Mouse (Mus musculus): Measurements from ENCODE around the gene Sbk1. TPM values are rescaled to one million over a fixed set of nuclear protein-coding genes. Genes with fewer than 3 reads are reported as not detected.

Gene Sbk1
- polyA plus RNA-seq (2012; rRNA removed): 29.2 and 31.5 TPM in 2 replicates

- H3K4me3 ChIP-seq (ENCODE audit: insufficient read depth, low read depth, low read length): peak within 1 kb of the TSS; percentile 89
- peak within 1 kb of the TSS; percentile 84 for H3K27ac ChIP-seq (ENCODE audit: insufficient read depth, low read depth, low read length)
- H3K36me3 ChIP-seq (ENCODE audit: control insufficient read depth, insufficient read depth, low read length): no peaks in the 10 kb centered on the region
- peak; percentile 96 for DNase-seq
- H3K27me3 ChIP-seq (replicated peaks; ENCODE audit: control insufficient read depth, insufficient read depth, low read length): no peaks in the 10 kb centered on the region
- no peak for TF ChIP-seq CTCF (conservative IDR thresholded peaks at IDR 0.05; ENCODE audit: insufficient read depth, insufficient read length, low read depth, low read length)
- TF ChIP-seq POLR2A (IDR thresholded peaks at IDR 0.05; ENCODE audit: low read depth, low read length): no peak
- peaks cover 22% of the 10 kb centered on the region for H3K4me1 ChIP-seq (ENCODE audit: control insufficient read depth, insufficient read depth, low read length)
- WGBS: 3% methylated on average over 81 of the region's 85 CpGs
Observed at GRCm38 (mm10) chr7:126271712-126272683, at the start of gene Sbk1. Gene Sbk1, plus strand, starts transcription at chr7:126272619.

- Histone ChIP-seq H3K4me1 (ENCODE audit: control insufficient read depth, insufficient read depth, low read length) (no peaks in the 10 kb centered on the region), H3K27me3 (replicated peaks; ENCODE audit: control insufficient read depth, insufficient read depth, low read length) (no peaks in the 10 kb centered on the region), H3K27ac (ENCODE audit: insufficient read depth, low read depth, low read length) (no peak overlapping the region), H3K4me3 (ENCODE audit: insufficient read depth, low read depth, low read length) (no peak overlapping the region), H3K36me3 (ENCODE audit: control insufficient read depth, insufficient read depth, low read length) (no peaks in the 10 kb centered on the region)
- no peak for TF ChIP-seq CTCF (conservative IDR thresholded peaks at IDR 0.05; ENCODE audit: insufficient read depth, insufficient read length, low read depth, low read length)
- no peak for TF ChIP-seq POLR2A (IDR thresholded peaks at IDR 0.05; ENCODE audit: low read depth, low read length)
- DNase-seq: no peak
- WGBS: 28% methylated on average over 3 of the region's 3 CpGs
Observed at GRCm38 (mm10) chr7:126222753-126223152, 49.7 kb upstream of the Sbk1 start.

GRCm38 (mm10) chr7:126226136-126226535, 46.3 kb upstream of the Sbk1 start:
- H3K4me3 ChIP-seq (ENCODE audit: insufficient read depth, low read depth, low read length): no peak overlapping the region
- no peaks in the 10 kb centered on the region for H3K27me3 ChIP-seq (replicated peaks; ENCODE audit: control insufficient read depth, insufficient read depth, low read length)
- H3K36me3 ChIP-seq (ENCODE audit: control insufficient read depth, insufficient read depth, low read length): no peaks in the 10 kb centered on the region
- no peak overlapping the region for H3K27ac ChIP-seq (ENCODE audit: insufficient read depth, low read depth, low read length)
- no peak for DNase-seq
- no peaks in the 10 kb centered on the region for H3K4me1 ChIP-seq (ENCODE audit: control insufficient read depth, insufficient read depth, low read length)
- TF ChIP-seq POLR2A (IDR thresholded peaks at IDR 0.05; ENCODE audit: low read depth, low read length) (no peak), CTCF (conservative IDR thresholded peaks at IDR 0.05; ENCODE audit: insufficient read depth, insufficient read length, low read depth, low read length) (no peak)
- WGBS: 41% methylated on average over 5 of the region's 5 CpGs

GRCm38 (mm10) chr7:126230357-126231148, 41.9 kb upstream of the Sbk1 start:
- WGBS: 59% methylated on average over 8 of the region's 8 CpGs
- TF ChIP-seq CTCF (conservative IDR thresholded peaks at IDR 0.05; ENCODE audit: insufficient read depth, insufficient read length, low read depth, low read length) (no peak), POLR2A (IDR thresholded peaks at IDR 0.05; ENCODE audit: low read depth, low read length) (no peak)
- Histone ChIP-seq H3K27ac (ENCODE audit: insufficient read depth, low read depth, low read length) (no peak overlapping the region), H3K27me3 (replicated peaks; ENCODE audit: control insufficient read depth, insufficient read depth, low read length) (no peaks in the 10 kb centered on the region), H3K4me1 (ENCODE audit: control insufficient read depth, insufficient read depth, low read length) (peaks cover 6% of the 10 kb centered on the region; the same call in 1 of the 2 replicates), H3K36me3 (ENCODE audit: control insufficient read depth, insufficient read depth, low read length) (no peaks in the 10 kb centered on the region), H3K4me3 (ENCODE audit: insufficient read depth, low read depth, low read length) (no peak overlapping the region)
- no peak for DNase-seq

GRCm38 (mm10) chr7:126232345-126233071, 39.9 kb upstream of the Sbk1 start:
- Histone ChIP-seq H3K27me3 (replicated peaks; ENCODE audit: control insufficient read depth, insufficient read depth, low read length) (no peaks in the 10 kb centered on the region), H3K4me1 (ENCODE audit: control insufficient read depth, insufficient read depth, low read length) (peaks cover 9% of the 10 kb centered on the region; the same call in 1 of the 2 replicates), H3K36me3 (ENCODE audit: control insufficient read depth, insufficient read depth, low read length) (no peaks in the 10 kb centered on the region), H3K27ac (ENCODE audit: insufficient read depth, low read depth, low read length) (no peak overlapping the region), H3K4me3 (ENCODE audit: insufficient read depth, low read depth, low read length) (no peak overlapping the region)
- no peak for TF ChIP-seq POLR2A (IDR thresholded peaks at IDR 0.05; ENCODE audit: low read depth, low read length)
- TF ChIP-seq CTCF (conservative IDR thresholded peaks at IDR 0.05; ENCODE audit: insufficient read depth, insufficient read length, low read depth, low read length): no peak
- no peak for DNase-seq
- WGBS: 76% methylated on average over 8 of the region's 8 CpGs

GRCm38 (mm10) chr7:126234611-126235010, 37.8 kb upstream of the Sbk1 start:
- DNase-seq: peak; percentile 54
- H3K36me3 ChIP-seq (ENCODE audit: control insufficient read depth, insufficient read depth, low read length): no peaks in the 10 kb centered on the region
- peaks cover 9% of the 10 kb centered on the region; the same call in 1 of the 2 replicates for H3K4me1 ChIP-seq (ENCODE audit: control insufficient read depth, insufficient read depth, low read length)
- H3K27ac ChIP-seq (ENCODE audit: insufficient read depth, low read depth, low read length): no peak overlapping the region
- 76% methylated on average over 3 of the region's 3 CpGs for WGBS
- TF ChIP-seq POLR2A (IDR thresholded peaks at IDR 0.05; ENCODE audit: low read depth, low read length): no peak
- TF ChIP-seq CTCF (conservative IDR thresholded peaks at IDR 0.05; ENCODE audit: insufficient read depth, insufficient read length, low read depth, low read length): no peak
- no peak overlapping the region for H3K4me3 ChIP-seq (ENCODE audit: insufficient read depth, low read depth, low read length)
- no peaks in the 10 kb centered on the region for H3K27me3 ChIP-seq (replicated peaks; ENCODE audit: control insufficient read depth, insufficient read depth, low read length)
